Mouse (Mus musculus): ENCODE data around the gene D430041D05Rik. TPM values are rescaled to one million over a fixed set of nuclear protein-coding genes. Genes with fewer than 3 reads are reported as not detected.

Gene D430041D05Rik
- polyA plus RNA-seq, 1 experiment from 2014 or later = not detected

- no peak for TF ChIP-seq CTCF (IDR thresholded peaks at IDR 0.05)
- POLR2A ChIA-PET = no interaction called here
- peaks cover 22% of the 10 kb centered on the region for H3K27me3 ChIP-seq
- peak; percentile 21 for ATAC-seq
- CTCF ChIA-PET = no interaction called here
- in situ Hi-C loops (cut with MboI; ENCODE audit: low pct_unique_long_range_greater_than_20kb) = loop anchor here (10.0 kb wide), 1 partner anchor 275 kb away; no protein-coding TSS in a partner anchor
- no peak for DNase-seq (ENCODE audit: low read depth, low spot score)
Observed at GRCm38 (mm10) chr2:104409851-104410821, 677 bp downstream of the D430041D05Rik start.

- no peak for ATAC-seq
- H3K27me3 ChIP-seq = peaks cover 22% of the 10 kb centered on the region
- in situ Hi-C loops (cut with MboI; ENCODE audit: low pct_unique_long_range_greater_than_20kb) = no loop called here
- POLR2A ChIA-PET = no interaction called here
- no peak for DNase-seq (ENCODE audit: low read depth, low spot score)
- CTCF ChIA-PET = no interaction called here
- no peak for TF ChIP-seq CTCF (IDR thresholded peaks at IDR 0.05)
Observed at GRCm38 (mm10) chr2:104408351-104408750, 2.5 kb downstream of the D430041D05Rik start.

DNA sequence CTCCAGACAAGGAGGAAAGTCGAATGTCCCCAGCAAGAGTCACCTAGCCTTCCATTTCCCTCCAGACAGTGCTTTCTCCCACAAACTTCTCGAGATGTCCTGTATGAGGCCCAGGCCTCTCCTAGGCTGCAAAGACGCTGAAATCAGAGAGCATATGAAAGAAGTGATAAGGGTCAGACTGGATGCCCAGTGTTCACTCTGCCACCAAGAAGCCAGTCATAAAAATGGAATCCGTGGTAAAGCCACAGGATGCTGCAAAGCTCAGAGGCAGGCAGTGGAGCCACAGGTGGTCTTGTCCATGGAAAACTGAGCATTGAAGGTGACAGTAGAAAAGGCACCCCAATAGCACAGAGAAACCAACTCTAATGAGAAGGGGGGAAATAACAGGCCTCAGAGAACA, 2.9 kb downstream of the D430041D05Rik start:
- peaks cover 22% of the 10 kb centered on the region for H3K27me3 ChIP-seq
- DNase-seq (ENCODE audit: low read depth, low spot score) = no peak
- POLR2A ChIA-PET = no interaction called here
- in situ Hi-C loops (cut with MboI; ENCODE audit: low pct_unique_long_range_greater_than_20kb) = no loop called here
- ATAC-seq = no peak
- no peak for TF ChIP-seq CTCF (IDR thresholded peaks at IDR 0.05)
- CTCF ChIA-PET = interaction anchor here (1.2 kb wide), 1 partner anchor 10 kb away, joined by 3 read pairs; no protein-coding TSS in a partner anchor

GRCm38 (mm10) chr2:104404036-104404435, 6.8 kb downstream of the D430041D05Rik start:
- POLR2A ChIA-PET = no interaction called here
- TF ChIP-seq CTCF (IDR thresholded peaks at IDR 0.05) = no peak
- in situ Hi-C loops (cut with MboI; ENCODE audit: low pct_unique_long_range_greater_than_20kb) = no loop called here
- CTCF ChIA-PET = no interaction called here
- ATAC-seq = no peak
- peaks cover 9% of the 10 kb centered on the region for H3K27me3 ChIP-seq
- DNase-seq (ENCODE audit: low read depth, low spot score) = no peak

GRCm38 (mm10) chr2:104398651-104399290, 12.0 kb downstream of the D430041D05Rik start:
- CTCF ChIA-PET = interaction anchor here (0.9 kb wide), 1 partner anchor 9 kb away, joined by 3 read pairs; no protein-coding TSS in a partner anchor
- ATAC-seq (no peak), DNase-seq (ENCODE audit: low read depth, low spot score) (no peak)
- POLR2A ChIA-PET = no interaction called here
- in situ Hi-C loops (cut with MboI; ENCODE audit: low pct_unique_long_range_greater_than_20kb) = no loop called here
- TF ChIP-seq CTCF (IDR thresholded peaks at IDR 0.05) = no peak
- H3K27me3 ChIP-seq = no peaks in the 10 kb centered on the region

- in situ Hi-C loops (cut with MboI; ENCODE audit: low pct_unique_long_range_greater_than_20kb) = no loop called here
- ChIA-PET POLR2A (no interaction called here), CTCF (no interaction called here)
- ATAC-seq = no peak
- H3K27me3 ChIP-seq = peaks cover 6% of the 10 kb centered on the region
- TF ChIP-seq CTCF (IDR thresholded peaks at IDR 0.05) = no peak
- no peak for DNase-seq (ENCODE audit: low read depth, low spot score)
Observed at GRCm38 (mm10) chr2:104395961-104396360, 14.9 kb downstream of the D430041D05Rik start.

GRCm38 (mm10) chr2:104394769-104395168, 16.0 kb downstream of the D430041D05Rik start:
- in situ Hi-C loops (cut with MboI; ENCODE audit: low pct_unique_long_range_greater_than_20kb) = no loop called here
- TF ChIP-seq CTCF (IDR thresholded peaks at IDR 0.05) = no peak
- ATAC-seq = no peak
- ChIA-PET CTCF (no interaction called here), POLR2A (no interaction called here)
- DNase-seq (ENCODE audit: low read depth, low spot score) = no peak
- H3K27me3 ChIP-seq = peaks cover 12% of the 10 kb centered on the region

- no peak for ATAC-seq
- in situ Hi-C loops (cut with MboI; ENCODE audit: low pct_unique_long_range_greater_than_20kb) = no loop called here
- ChIA-PET CTCF (no interaction called here), POLR2A (no interaction called here)
- H3K27me3 ChIP-seq = peaks cover 16% of the 10 kb centered on the region
- TF ChIP-seq CTCF (IDR thresholded peaks at IDR 0.05) = no peak
- DNase-seq (ENCODE audit: low read depth, low spot score) = no peak
Observed at GRCm38 (mm10) chr2:104392700-104393312, 18.0 kb downstream of the D430041D05Rik start.

DNA sequence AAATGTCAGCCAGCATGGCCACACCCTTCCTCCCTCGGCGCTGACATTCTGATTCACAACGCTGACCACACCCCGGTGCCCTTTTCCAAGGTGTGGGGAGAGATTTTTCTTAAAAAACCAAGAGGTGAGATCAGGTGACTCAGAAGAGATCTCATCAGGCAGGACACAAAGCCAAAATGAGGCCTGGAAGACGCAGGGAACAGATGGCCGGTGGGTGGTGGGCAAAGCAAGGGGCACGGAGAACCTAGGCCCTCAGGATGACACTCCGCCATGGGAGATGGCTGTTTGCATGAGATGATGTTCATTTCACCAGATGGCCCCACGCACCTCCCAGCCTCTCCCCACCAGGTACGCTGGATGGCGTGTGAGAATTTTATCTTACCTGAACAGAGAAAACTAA, 21.6 kb downstream of the D430041D05Rik start:
- ChIA-PET CTCF (no interaction called here), POLR2A (no interaction called here)
- ATAC-seq (no peak), DNase-seq (ENCODE audit: low read depth, low spot score) (no peak)
- peaks cover 20% of the 10 kb centered on the region for H3K27me3 ChIP-seq
- TF ChIP-seq CTCF (IDR thresholded peaks at IDR 0.05) = no peak
- in situ Hi-C loops (cut with MboI; ENCODE audit: low pct_unique_long_range_greater_than_20kb) = no loop called here

- POLR2A ChIA-PET = no interaction called here
- TF ChIP-seq CTCF (IDR thresholded peaks at IDR 0.05) = no peak
- ATAC-seq (no peak), DNase-seq (ENCODE audit: low read depth, low spot score) (no peak)
- in situ Hi-C loops (cut with MboI; ENCODE audit: low pct_unique_long_range_greater_than_20kb) = no loop called here
- CTCF ChIA-PET = no interaction called here
- H3K27me3 ChIP-seq = peaks cover 19% of the 10 kb centered on the region
Observed at GRCm38 (mm10) chr2:104385941-104386340, 24.9 kb downstream of the D430041D05Rik start.

DNA sequence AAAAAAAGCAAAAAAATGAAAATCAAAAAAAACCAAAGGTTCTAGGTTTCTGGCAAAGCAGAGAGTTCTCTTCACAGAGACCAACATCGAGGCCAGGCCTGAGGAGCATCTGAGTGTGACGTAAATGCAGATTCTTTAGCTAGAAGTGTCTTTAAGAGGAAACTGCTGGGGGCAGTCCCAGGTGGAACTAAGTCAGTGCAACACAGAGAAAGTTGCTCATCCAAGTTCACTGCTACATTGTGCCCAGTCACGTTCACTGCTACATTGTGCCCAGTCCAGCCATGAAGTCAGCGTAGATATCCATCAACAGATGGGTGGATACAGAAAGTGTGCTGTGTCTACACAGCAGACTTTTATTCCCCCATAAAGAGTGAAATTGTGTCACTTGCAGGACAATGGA, 27.2 kb downstream of the D430041D05Rik start:
- ATAC-seq (no peak), DNase-seq (ENCODE audit: low read depth, low spot score) (no peak)
- ChIA-PET CTCF (interaction anchor here (1.3 kb wide), 1 partner anchor 51 kb away, joined by 3 read pairs; no protein-coding TSS in a partner anchor), POLR2A (no interaction called here)
- peaks cover 12% of the 10 kb centered on the region for H3K27me3 ChIP-seq
- no peak for TF ChIP-seq CTCF (IDR thresholded peaks at IDR 0.05)
- in situ Hi-C loops (cut with MboI; ENCODE audit: low pct_unique_long_range_greater_than_20kb) = no loop called here
